Mouse (Mus musculus): ENCODE data around the gene Cep85l.

The Cep85l gene

DNA sequence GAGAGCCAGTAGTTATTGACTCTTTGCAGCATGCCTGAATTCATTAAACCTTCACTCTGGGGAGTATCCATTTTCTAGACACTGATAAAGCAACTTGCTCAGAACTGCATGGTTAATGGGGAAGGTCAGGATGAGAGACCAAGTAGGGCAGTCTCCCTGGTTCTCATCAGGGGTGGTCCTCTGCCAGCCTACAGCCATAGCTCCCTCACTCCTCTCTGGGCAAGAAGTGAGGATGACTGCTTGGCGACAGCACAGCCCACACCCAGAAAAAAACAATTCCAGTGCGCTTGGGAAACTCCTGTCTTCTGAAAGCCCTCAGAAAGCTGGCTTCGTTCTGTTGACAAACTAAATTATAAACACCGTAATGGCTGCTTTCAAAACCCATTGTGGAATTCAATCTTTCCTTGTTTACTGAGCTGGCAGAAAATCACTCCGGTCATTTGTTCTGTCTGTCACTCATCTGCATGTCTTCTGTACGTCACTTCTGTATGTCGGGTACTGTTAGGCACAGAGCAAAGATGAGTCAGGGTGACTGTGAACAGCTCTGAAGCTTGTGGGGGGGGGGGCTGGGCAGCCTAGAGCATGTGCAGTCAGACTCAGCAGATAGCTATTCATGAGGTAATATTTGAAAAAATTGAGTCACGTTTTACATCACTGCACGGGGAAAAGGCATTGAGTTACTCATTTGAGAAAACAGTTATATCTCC, 15.3 kb upstream of the Cep85l start:
- peak; percentile 55 for DNase-seq (ENCODE audit: low spot score)

DNA sequence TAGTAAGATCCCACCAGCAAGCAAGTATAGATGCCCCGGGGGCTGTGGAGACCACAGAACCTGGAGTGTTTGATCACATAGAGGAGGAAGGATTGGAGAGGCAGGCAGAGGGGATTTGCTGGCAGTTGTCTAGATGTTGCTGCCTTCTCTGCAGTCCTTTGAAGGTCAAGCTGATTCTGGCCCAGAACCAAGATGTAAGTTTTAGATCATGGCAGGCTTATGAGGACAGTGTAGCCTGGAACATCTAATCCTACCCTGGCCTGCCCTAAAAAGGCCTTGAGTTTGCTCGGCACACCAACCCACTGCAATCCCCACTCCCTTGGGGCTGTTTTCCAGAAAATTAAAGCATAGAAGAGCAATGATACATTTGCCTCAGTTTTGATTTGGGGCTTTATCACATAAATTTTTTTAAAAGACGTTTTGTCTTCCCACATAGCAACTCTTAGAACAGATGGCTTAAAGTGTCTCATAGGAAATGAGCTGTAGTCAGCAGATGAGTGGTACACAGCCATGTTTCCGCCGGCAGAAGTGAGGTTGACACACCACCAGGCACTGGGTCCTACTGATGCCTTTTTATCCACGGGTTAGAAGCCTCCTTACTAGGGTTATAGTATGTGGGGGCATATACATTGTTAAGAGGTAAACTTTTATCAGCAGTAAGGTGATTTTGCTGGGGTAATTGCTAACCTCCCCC, 8.6 kb upstream of the Cep85l start:
- DNase-seq (ENCODE audit: low spot score) = no peak

DNA sequence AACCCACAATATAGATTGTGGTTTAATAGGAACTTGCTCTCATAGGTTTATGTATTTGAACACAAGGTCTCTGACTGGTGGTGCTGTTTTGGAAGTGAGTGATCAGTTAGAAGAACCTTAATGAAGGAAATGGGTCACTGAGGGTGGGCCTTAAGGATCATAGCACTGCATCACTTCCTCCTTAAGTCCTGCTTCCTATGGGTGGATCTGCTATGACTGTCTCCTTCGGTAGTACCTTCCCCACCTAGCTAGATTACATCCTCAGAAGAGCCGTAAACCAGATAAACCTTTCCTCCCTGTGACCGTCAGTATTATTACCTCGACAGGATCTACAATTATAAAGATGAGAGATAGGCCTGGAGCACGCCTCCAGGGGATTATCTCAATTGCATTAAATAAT, 5.7 kb upstream of the Cep85l start:
- DNase-seq (ENCODE audit: low spot score) = no peak

DNA sequence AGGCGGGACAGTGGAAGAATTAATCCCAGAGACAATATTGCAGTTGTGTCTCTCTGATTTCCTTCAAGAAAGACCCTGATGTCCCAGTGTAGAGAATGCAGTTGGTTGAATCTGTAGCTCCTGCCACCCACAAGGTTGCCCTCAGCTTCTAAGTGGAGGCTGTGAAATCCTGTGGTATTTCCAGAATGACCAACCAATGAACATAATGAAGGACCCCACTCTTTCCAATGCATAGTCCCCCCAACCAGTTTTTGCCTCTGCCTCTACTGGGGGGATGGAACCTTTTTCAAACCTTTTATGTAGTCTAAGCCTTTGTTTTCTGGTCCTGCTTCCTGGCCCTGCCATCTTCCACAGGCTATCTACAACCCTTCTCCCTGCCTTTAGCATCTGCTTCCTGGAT, 5.1 kb upstream of the Cep85l start:
- DNase-seq (ENCODE audit: low spot score) = no peak

DNA sequence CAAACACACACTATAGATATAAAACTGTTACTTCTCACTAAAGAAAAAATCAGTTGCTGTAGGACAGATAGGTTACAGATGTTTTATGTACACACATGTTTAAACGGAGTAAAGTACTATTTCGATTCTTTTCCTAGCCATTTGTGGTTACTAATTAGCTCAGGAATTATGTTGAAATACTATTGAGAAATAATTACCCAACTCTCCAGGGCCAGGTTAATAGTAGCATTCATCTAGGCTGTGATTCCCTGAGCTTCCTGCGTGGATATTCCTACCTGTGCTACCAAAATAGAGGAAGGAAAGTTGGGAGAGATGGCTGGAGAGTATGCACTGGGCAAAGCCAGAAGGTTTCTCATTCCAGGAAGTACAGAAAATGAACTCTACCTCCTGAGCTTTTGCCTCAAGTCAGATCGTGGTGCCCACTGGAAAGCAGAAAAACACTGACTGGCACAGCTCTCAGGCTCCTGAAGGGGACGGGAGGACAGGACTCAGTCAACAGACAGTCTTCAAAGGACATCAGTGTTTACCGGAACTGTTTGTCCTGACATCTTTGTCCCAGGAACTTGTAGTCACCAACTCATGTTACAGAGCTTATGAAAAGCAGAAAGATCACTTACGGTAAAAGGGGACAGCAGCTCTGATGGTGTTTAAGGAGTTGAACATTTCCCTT, 3.1 kb upstream of the Cep85l start:
- DNase-seq (ENCODE audit: low spot score) = no peak

DNA sequence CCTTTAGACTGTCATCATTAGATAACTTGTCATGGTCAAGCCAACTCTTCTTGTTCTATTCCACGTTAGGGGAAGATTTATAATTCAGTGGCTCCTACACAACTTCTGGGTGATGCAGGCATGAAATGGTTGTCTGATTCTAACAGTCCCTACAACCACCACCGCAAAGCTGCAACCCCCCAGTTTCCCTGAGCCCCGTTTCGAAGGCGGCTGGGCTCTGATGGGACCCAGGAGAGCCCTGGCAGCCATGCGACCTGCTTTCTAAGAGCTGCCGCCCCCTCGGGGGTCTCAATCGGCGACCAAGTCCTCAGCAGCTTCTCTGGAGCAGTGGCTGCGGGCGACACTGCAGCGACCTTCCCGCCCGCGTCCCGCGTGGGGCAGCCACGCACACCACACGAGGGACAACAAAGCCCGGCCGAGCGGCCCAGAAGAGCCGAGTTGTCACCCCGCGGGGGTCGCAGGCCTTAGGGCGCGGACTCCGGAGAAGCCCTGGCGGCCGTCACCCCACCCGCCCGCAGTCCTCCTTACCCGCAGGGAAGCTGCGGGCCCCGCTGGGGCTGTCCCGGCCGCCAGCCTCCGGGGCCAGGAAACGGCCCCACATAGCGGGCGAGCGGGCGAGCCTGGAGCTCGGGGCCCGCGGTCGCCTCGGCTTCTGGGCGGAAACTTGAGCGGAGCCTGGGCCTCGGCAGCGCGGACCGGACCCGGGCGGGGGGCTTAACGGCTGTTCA, 602 bp downstream of the Cep85l start:
- no peak for DNase-seq (ENCODE audit: low spot score)

DNA sequence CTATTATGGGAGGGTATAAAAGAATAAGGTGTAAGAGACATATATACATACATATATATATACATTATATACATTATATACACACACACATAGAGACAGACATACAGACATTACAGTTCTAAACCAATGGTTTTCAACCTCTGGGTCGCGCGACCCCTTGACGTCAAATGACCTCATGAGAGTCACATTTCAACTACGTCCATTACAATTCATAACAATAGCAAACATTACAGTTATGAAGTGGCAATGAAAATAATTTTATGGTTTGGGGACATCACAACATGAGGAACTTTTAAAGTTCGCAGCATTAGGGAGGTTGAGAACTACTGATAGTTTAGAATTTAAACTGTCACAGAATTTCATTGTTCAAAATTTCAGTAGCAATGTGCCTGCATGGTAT, 1.5 kb downstream of the Cep85l start:
- DNase-seq (ENCODE audit: low spot score) = no peak

DNA sequence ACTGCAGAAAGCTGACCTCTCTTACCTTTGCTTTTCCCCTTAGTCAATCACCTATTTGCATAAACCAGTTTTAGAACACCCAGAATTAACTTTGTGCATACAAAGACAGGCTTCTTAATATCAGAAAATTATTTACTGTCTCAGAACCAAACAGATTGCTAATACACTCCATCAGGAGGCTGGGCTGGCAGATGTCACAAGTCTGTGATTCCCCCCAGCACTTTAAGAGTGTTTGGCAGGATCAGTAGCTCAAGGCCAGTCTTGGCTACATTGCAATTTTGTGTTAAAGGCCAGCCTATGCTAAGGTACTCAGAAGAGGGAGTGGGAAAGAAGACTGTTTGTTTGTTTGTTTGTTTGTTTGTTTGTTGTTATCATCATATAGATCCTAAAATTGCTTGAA, 2.7 kb downstream of the Cep85l start:
- DNase-seq (ENCODE audit: low spot score) = no peak

DNA sequence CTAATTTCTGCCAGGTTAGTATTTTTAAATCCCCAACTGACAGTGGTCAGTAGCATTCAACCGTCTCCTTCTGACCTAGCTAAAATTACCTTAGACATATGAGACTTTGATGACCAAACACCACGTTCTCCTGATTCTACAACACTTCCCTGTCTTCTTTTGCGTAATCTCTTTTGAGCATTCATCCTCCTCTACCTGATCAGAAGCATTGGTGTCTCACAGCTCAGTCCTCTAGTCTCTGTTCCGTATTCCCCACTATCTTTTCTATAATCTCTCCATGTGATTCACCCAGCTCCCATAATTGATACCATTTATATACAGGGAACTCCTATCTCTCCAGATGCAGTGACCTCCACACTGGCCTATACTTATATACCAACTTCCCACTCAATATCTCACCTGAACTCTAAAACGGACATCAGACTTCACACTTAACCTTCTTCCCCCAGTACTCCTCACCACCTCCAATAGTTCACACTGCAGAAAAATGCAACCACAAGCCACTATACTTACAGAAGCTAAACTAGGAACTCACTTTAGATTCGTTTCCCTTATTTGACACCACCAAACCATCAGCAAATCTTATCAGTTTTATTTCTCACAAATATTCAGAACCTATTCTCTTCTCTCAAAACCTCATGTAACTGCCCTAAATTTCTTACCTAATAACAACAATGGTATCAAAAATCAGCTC, 5.7 kb downstream of the Cep85l start:
- no peak for DNase-seq (ENCODE audit: low spot score)

DNA sequence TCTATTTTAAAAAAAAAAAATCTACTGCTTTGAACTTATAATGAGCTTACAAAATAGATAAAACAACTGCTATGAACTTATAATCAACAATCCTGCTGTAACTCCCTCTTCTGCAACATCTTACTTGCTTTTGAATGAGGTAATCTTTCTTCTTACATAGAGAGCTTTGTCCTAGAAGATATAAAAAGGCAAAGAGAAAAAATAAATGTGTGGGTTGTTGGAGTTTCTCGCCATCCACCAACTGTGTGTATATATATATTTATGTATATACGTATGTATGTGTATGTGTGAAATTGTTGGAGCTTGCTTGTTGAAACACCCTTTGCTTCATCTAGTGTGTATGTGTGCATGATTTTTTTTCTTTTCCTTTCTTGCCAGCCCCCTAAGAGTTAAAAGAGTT, 12.5 kb downstream of the Cep85l start:
- DNase-seq (ENCODE audit: low spot score) = no peak

DNA sequence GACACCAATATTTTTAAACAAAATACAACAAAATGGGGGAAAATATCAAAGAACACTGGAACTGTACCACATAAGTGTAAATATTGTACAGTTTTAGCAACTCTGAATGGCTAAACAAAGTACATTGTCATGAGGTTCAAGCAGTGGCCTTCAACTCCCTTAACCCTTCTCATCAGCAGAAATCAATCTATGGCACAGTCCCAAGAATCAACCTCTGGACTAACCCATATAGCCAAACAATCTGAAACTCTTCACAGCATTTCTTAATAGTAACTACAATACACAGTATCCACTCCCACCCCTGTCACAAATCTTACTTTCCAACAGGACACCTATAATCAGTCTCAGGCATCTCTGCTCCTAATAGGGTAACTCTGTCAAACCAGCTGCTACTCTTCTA, 15.4 kb downstream of the Cep85l start:
- no peak for DNase-seq (ENCODE audit: low spot score)

DNA sequence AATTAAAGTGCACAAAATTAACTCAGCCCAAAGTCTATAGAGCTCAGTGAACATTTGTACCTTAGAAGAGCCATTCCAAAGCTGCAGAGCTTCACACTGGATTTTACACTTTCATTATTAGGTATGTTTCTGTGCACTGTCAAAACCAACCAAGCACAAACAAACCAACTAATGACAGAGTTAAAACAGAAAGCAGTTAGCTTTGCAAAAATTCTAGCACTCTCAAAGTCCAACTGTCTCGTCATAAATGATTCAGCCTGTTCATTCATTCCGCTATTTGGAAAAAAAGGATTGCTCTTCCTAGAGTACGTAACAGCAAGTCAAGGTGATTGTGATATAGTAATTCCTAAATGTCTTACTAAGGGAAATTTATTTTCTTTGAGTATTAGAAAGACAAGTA, 20.7 kb downstream of the Cep85l start:
- no peak for DNase-seq (ENCODE audit: low spot score)

DNA sequence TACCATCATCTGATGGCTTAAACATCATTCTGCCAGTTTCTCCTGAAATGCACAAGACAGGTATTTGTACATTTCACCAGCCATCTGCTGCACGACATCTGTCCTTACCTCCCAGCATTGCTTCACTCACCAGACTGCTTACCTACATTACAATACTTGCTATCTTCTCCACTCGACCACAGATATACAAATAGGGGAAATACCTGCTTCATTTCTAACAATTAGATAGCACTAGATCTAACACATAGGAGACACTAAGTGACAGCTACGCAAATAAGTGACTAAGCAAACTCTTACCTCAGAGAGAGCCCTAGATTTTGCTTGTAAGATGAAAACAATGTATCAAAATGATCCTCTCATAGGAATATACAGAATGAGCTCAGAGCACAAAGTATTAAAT, 26.1 kb downstream of the Cep85l start:
- DNase-seq (ENCODE audit: low spot score) = no peak

DNA sequence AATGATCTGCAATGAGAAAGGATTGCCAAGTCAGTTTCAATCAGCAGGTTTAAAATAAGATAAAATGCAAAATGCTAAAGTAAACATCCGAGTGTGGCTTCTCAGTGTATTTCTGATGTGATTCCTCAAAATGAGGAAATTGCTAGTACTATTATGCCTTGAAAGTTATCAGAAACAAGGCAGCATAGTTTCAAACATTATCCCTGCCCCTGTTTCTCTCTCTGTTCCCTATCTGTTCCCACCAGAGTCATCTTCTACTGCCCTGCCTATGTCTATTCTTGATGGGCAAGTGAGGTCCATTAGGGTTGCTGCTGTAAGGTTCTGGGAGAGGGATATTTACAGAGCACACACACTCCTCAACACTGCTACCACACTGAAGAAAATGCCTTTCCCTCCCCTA, 30.5 kb downstream of the Cep85l start:
- no peak for DNase-seq (ENCODE audit: low spot score)

DNA sequence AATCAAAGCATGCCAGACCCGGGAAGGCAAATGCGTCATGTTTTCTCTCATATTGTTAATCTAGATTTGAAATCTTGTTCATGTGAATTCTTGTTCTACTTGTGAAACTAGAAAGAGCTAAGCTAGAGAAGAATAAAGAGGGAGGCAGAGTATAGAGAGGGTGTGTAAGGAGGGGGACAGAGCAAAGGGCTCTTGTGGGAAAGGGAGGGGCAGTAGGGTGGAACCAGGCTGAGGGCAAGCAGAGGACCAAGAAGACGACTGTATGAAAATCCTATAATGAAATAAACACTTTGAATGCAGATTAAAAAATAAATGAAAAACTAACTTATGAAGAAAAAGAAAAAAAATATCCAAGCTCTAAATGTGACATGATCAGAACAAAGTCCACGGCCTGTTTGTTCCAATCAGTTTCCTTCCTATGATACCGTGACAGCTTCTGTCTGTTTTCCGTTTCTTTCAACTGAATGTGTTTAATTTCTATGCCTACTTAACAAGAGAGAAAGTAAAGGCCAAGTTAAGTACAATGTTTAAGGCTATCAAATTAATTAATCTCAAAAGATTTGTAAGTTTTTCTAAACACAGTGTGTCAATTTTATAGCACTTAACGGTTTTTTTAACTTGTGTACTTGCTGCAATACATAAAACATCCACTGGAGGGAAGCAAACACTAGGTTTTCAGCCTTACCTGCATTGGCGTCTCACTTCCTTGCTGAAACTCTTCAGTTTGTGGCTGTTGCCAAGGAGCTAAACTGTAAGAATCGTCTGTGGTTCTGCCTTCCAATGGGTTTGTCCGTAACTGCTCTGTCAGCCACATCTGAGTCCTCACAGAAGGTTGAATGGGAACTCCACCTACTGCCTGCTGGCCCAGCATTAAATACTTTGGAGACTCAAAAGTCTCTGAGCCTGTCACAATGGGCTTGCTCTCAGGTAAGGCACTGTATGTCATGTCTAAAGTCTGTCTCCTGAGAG, 31.7 kb downstream of the Cep85l start:
- DNase-seq (ENCODE audit: low spot score) = peak; percentile 89

DNA sequence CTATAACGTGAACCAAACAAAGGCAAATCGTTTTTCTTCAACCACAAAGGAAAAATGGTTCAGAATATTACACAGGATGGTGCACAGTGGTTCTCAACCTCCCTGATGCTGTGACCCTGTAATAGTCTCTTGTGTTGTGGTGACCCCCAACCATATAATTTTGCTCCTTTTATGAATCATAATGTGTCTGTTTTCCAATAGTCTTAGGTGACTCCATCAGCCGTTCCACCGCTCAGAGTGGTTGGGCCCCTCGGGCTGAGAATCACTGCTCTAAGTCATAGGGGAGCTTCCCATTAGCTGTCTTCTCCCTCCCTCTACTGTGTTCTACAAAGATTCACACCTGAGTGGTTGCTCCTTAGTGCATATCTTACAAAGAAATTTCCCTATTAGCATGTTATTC, 32.8 kb downstream of the Cep85l start:
- DNase-seq (ENCODE audit: low spot score) = no peak

DNA sequence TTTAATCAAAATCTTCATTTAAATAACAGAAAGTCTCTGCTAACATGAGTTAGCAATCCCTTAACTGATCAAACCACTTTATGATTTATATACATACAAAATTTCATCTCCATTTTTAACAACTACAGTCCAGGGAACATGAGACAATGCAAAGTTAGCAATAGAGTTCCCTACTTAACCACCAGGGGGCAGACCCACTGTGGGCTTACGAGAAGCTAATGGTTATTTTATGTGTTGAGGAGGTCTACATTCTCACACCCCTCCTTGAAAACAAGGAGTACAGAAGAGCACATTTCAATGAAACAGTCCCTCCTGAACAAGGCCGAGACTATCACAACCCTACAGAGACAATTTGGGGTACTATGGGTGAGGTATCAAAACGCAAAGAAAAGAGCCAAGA, 33.2 kb downstream of the Cep85l start:
- peak; percentile 76 for DNase-seq (ENCODE audit: low spot score)

DNA sequence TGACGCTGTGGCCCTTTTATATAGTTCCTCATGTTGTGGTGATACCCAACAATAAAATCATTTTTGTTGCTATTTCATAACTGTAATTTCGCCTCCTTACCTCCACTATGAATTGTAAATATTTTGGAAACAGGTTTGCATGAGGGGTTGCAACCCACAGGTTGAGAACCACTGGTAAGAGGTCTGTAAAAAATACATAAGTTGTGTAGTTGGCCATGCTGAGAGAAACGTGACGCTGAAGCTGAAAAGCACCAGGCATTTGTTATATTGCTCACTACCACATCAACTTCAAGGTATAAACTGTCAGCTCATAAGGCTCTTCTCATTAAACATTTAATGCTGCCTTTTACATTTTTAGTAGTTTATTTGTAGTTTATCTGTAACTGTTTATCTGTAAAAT, 34.2 kb downstream of the Cep85l start:
- no peak for DNase-seq (ENCODE audit: low spot score)

DNA sequence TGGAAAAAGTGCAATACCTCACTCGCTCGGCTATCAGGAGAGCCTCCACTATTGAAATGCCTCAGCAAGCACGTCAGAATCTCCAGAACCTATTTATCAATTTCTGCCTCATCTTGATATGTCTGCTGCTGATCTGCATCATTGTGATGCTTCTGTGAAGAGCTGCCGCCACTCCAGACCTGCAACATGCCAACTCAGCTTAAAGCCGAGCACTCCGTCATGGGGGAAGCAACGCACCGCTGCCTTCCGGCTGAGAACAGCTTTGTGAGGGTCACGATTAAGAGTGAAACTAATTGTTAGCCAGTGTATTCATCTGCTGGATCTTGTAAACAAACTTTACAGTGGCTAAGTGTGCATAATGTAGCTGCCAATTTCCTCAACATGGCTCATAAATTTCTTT, 35.9 kb downstream of the Cep85l start:
- no peak for DNase-seq (ENCODE audit: low spot score)

DNA sequence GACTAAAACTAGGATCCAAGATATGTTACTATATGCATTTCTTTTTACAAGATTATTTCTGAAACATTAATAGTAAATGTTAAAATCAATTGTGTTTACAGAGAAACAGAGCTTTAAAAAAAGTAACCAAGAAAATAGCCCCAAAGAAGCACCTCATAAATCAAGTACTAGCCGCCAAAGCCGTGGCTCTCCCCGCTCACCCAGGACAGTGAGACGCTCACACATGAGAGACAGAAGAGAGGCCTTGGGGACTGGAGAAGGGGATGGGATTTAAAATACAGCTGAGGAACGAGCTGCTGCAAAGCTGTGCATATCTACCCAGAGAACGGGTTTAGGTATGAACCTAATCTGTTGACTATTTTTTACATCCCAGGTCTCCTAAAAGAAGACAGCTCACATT, 36.4 kb downstream of the Cep85l start:
- DNase-seq (ENCODE audit: low spot score) = no peak

DNA sequence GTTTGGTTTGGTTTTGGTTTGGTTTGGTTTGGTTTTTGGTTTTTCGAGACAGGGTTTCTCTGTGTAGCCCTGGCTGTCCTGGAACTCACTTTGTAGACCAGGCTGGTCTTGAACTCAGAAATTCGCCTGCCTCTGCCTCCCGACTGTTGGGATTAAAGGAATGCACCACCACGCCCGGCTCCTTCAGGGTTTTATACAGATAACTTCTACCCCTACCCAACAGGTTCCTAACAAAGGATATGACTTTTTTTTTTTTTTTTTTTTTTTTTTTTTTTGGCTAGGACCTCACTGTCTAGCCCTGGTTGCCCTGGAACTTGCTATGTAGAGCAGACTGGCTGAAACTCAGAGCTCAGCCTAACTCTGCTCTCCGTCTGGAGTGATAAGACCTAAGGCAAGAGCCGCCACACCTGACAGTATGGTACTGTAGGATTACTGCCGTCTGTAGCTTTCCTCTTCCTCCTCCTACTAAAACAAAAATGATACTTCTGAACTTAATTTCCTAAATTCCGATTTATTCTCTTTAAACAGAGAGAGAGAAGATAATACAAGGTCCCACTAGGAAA, 37.5 kb downstream of the Cep85l start:
- no peak for DNase-seq (ENCODE audit: low spot score)
